Mouse (Mus musculus): Measurements from ENCODE around the gene Tmem189.
A peak's percentile ranks its signal among the peaks of the same experiment; 100 is the strongest.

Gene Tmem189

GRCm38 (mm10) chr2:167689501-167690218 lies at the start of gene Tmem189:
Tmem189 (minus strand) TSS chr2:167689822.
- peak; percentile 81 for DNase-seq (ENCODE audit: extremely low read depth, insufficient read length, low spot score)

- DNase-seq (ENCODE audit: extremely low read depth, insufficient read length, low spot score) = peak; percentile 53
These were observed 49.4 kb upstream of the Tmem189 start for GRCm38 (mm10) chr2:167739030-167739429.

- DNase-seq (ENCODE audit: extremely low read depth, insufficient read length, low spot score) = no peak
These were observed 45.2 kb upstream of the Tmem189 start for GRCm38 (mm10) chr2:167734861-167735260.

GRCm38 (mm10) chr2:167731149-167731548 lies 41.5 kb upstream of the Tmem189 start:
- DNase-seq (ENCODE audit: extremely low read depth, insufficient read length, low spot score) = peak; percentile 71

DNA sequence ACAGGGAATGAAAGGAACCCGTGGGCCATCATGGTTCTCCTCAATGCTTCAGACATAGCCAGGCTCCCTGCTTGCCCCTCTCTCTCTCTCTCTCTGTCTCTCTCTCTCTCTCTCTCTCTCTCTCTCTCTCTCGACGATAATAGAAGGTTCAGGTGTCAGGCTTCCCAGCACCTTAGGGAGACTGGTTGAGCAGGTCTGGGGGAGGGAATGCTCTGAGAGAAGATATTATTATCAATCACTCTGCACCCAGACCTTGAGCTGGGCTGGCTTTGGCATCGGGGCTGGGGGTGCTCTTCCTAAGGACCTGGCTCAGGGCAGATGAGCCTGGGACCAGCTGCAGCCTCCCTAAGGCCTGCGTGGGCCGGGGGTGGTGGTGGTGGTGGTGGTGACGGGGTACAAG lies 40.4 kb upstream of the Tmem189 start:
- DNase-seq (ENCODE audit: extremely low read depth, insufficient read length, low spot score) = no peak

- peak; percentile 96 for DNase-seq (ENCODE audit: extremely low read depth, insufficient read length, low spot score)
These were observed 37.5 kb upstream of the Tmem189 start for GRCm38 (mm10) chr2:167727161-167727560.

GRCm38 (mm10) chr2:167725879-167726278 lies 36.3 kb upstream of the Tmem189 start:
- no peak for DNase-seq (ENCODE audit: extremely low read depth, insufficient read length, low spot score)

DNA sequence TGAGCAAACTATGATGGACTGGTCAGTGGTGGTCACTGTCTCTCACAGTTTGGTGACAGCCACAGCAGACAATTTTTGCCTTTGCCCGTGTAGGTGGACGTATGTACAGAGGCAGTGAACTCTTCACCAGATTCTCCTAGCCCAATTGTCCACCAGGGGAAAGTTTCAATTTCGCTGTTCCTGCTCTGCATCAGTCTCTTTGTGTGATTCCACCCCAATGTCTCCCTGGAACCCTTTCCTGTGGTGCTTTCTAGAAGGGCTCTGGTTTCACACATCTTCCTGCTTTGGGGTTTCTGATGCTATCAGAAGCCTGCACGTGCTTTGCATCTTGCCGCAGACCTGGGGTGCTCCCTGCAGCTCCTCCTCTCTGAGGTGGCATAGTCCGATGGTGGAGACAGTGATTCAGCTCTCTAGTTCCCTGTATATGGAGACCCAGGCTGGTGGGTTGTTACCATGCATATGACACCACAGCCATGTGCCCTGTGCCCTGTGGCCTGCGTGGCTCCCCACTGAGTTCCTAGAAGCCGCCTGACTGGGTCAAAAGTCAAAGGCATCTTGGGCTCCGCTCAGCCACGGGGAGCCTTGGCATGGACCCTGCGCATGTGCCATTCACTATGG lies 34.1 kb upstream of the Tmem189 start:
- no peak for DNase-seq (ENCODE audit: extremely low read depth, insufficient read length, low spot score)

- DNase-seq (ENCODE audit: extremely low read depth, insufficient read length, low spot score) = no peak
These were observed 32.9 kb upstream of the Tmem189 start for GRCm38 (mm10) chr2:167722538-167722937.

GRCm38 (mm10) chr2:167721159-167721882 lies 31.7 kb upstream of the Tmem189 start:
- no peak for DNase-seq (ENCODE audit: extremely low read depth, insufficient read length, low spot score)

GRCm38 (mm10) chr2:167719520-167719919 lies 29.9 kb upstream of the Tmem189 start:
- no peak for DNase-seq (ENCODE audit: extremely low read depth, insufficient read length, low spot score)

- no peak for DNase-seq (ENCODE audit: extremely low read depth, insufficient read length, low spot score)
These were observed 27.6 kb upstream of the Tmem189 start for GRCm38 (mm10) chr2:167717208-167717607.

DNA sequence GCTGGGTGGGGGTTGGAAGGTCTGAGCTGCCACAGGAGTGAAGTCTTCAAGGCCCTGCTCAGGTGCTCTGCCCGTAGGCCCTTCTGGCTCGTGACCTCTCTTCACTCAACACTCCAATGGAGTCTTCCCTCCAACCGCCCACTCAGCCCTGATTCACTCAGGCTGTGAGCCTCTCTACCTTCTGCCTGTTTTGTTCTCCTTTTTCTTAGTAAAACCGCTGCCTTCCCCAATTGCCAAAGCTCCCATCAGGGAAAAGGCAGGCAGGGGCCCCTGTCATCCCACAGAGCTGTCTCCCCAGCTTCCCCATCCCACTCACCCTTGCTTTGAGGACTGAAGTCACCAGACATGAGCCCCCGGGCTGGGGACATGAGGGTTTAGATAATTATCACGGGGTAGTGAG lies 25.4 kb upstream of the Tmem189 start:
- DNase-seq (ENCODE audit: extremely low read depth, insufficient read length, low spot score) = no peak

DNA sequence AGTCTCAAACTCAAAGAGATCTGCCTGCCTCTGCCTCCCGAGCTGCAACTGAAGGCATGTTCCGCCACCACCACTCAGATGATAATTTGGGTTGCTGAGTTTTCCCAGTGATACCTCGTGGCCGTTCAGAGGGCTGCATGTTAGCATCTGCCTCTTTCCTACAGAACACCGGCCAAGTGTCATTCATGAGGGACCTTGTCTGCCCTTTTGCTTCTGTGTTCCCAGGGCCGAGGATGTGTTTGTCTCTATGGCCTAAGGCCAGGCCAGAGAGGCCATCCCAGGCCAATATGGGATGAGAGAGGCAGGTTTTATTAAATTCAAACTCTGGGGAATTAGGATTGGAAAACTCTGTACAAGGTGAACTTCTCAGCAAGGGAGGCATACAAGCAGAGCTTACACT lies 24.7 kb upstream of the Tmem189 start:
- DNase-seq (ENCODE audit: extremely low read depth, insufficient read length, low spot score) = no peak

DNA sequence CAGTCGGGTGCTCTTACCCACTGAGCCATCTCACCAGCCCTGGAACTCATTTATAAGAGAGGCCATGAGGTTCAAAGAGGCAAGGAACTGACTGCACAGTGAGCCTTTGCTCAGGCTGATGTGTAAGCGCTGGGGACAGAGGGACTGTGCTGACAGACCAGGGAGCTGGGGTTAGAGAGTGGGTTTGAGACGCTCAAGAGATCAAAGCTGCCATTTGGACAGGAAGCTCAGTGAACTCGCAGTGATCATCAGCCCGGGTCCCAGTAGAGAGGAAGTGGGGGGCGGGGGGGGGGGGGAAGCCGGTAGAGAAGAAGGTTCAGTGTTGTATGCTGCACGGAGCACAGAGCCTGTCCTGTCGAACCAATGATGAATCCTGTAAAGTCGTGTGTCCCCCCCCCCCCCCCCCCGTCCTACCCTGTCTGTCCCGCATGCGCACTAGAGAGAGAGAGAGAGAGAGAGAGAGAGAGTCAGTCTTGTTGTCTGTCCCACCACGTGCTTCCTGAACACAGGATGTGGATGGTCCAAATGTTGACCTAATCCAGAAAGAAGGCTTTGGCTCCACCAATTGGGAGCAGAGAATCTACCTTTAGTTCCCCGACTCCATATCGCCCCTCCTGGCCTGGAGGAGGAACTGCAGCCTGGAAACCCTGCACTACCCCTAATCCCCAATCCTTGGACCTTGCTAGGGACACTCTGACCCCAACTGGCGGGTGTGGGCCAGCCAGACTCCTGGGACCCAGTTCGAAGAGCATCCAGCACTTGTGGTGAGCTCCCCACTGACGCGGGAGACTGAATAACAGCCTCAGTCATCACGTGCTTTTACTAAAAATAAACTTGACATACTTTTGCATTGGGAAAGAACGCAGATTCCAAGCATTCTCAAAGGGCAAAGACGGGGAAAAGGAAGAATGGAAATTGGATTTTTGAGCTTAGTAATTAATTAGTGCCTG lies 23.5 kb upstream of the Tmem189 start:
- peak; percentile 59 for DNase-seq (ENCODE audit: extremely low read depth, insufficient read length, low spot score)

DNA sequence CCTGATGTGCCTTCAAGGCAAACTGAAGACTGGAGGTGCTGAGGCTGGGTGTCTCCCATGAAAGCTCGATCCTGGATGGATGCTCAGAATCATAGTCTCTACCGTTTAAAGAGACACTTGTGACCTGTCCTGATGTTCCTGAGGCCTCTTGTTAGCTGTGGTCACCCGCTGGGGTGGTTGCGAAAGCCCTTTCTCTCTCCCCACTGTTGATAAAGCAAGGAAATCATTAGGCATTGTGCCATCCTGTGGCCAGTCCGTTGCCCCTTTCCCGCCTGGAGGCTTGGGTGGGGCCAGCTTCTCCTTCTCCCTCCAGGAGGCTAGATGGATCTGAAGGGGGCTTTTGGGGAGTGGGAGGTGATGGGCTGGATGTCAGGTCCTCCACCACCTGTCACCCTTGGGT lies 21.0 kb upstream of the Tmem189 start:
- DNase-seq (ENCODE audit: extremely low read depth, insufficient read length, low spot score) = no peak

DNA sequence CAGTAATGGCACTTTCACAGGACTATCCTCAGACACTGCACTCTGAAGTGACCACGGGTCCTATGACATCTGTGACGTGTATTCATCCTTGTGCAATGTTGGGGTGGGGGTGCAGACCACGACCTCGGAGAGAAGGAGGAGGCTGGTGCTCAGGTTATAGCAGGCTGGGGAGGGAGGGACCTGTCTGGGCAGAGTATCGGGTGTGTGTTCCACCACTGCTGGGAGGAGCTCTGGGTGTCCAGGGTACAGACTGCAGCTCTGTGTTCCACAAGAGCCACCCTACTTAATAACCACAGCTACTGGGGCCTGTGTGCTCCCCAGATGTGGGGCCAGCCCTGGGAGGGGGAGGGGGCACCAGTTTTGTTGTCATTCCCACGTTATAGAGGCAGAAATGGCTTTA lies 20.3 kb upstream of the Tmem189 start:
- DNase-seq (ENCODE audit: extremely low read depth, insufficient read length, low spot score) = no peak

- peak; percentile 74 for DNase-seq (ENCODE audit: extremely low read depth, insufficient read length, low spot score)
These were observed 18.8 kb upstream of the Tmem189 start for GRCm38 (mm10) chr2:167708373-167708772.

- DNase-seq (ENCODE audit: extremely low read depth, insufficient read length, low spot score) = no peak
These were observed 16.7 kb upstream of the Tmem189 start for GRCm38 (mm10) chr2:167706183-167706939.

DNA sequence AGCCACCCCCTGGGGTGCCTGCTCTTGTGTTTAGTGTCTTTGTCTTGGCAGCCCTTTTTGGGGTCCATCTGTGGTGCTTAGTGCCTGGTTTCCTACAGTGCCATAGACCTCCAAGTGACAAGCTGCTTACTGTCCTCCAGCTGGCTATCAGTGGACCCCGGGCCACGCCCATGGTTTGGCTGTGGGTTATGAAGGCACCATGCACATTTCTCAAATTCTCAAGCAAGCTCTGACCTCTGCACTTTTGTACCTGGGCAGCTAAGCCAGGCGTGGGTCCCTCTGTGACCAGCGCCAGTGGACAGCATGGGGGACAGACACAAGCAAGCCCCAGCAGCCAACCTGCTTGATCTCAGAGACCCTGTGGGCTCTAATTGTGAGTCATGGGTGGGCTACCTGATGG lies 14.8 kb upstream of the Tmem189 start:
- DNase-seq (ENCODE audit: extremely low read depth, insufficient read length, low spot score) = no peak

All from 3134 (cell line).